Mouse (Mus musculus): Measurements from ENCODE around the gene Med12. TPM values are rescaled to one million over a fixed set of nuclear protein-coding genes. Genes with fewer than 3 reads are reported as not detected.

The Med12 gene
- total RNA-seq, 1 experiment = 27.0 TPM

DNA sequence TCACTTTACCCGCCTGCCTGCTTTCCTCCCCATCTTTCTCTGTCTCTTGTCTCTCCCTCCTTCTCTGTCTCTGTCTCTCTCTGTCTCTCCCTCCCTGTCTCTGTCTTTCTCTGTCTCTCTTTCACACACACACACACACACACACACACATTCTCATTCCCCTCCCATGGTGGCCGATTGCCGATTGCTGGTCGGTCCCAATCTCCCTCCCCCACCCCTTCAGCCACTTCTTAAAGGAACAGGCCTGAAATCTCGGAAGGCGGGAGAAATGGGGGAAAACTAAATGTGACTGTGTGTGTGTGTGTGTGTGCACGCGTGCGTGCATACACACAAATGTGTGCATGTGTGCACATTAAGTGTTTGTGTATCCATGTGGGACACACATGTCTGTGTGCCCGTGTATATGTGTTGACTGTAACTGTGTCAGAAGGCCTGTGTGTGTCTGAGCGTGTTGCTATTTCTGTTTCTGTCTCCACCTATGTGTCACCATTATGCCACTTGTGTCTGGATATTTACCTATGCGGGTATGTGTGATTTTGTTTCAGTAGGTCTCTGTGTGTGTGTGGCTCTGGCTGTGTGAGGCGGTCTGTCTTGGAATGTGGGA lies 26.7 kb downstream of the Med12 start:
- H3K9me3 ChIP-seq (ENCODE audit: control insufficient read depth, insufficient read depth, low read depth, low read length) = no peaks in the 10 kb centered on the region
- H3K36me3 ChIP-seq (ENCODE audit: control insufficient read depth, insufficient read depth, low read length, poor library complexity, severe bottlenecking) = peaks cover 12% of the 10 kb centered on the region
- DNase-seq (ENCODE audit: low read depth, low spot score) = no peak
- peak overlapping the region in 1 of 2 experiments; percentile 25; a peak in 1 of 4 replicates for H3K4me3 ChIP-seq (ENCODE audit: insufficient read depth in 1 of 2, low read depth in 1 of 2, low read length in 2 of 2, poor library complexity in 1 of 2, severe bottlenecking in 1 of 2)
- TF ChIP-seq ZNF384 (IDR thresholded peaks at IDR 0.05; ENCODE audit: low read depth, low read length) (no peak), MAFK (IDR thresholded peaks at IDR 0.05; ENCODE audit: insufficient read depth, low read depth, low read length) (no peak), CHD2 (IDR thresholded peaks at IDR 0.05; ENCODE audit: low read depth, low read length) (no peak), HCFC1 (IDR thresholded peaks at IDR 0.05; ENCODE audit: borderline replicate concordance, insufficient read depth, low read length) (no peak), ZC3H11A (IDR thresholded peaks at IDR 0.05; ENCODE audit: borderline replicate concordance, low read depth, low read length) (no peak)
- peaks cover 0 to 17% of the 10 kb centered on the region in 2 experiments; a peak in 1 of 4 replicates for H3K4me1 ChIP-seq (ENCODE audit: control insufficient read depth in 2 of 2, insufficient read depth in 2 of 2, low read length in 2 of 2, poor library complexity in 1 of 2)
- no peak overlapping the region for H3K27ac ChIP-seq (ENCODE audit: insufficient read depth, low read depth, low read length, poor library complexity, severe bottlenecking)
- in situ Hi-C loops (cut with MboI; ENCODE audit: low sequenced_read_pairs in 2 of 2, unreplicated experiment in 2 of 2) = no loop called here
- H3K9ac ChIP-seq (ENCODE audit: insufficient read depth, low read depth, low read length, poor library complexity, severe bottlenecking) = no peak overlapping the region; the same call in 1 of the 2 replicates

- no peak overlapping the region for H3K27ac ChIP-seq (ENCODE audit: insufficient read depth, low read depth, low read length, poor library complexity, severe bottlenecking)
These were observed 27.8 kb downstream of the Med12 start for GRCm38 (mm10) chrX:101301654-101302053.

GRCm38 (mm10) chrX:101304646-101305045 lies 30.8 kb downstream of the Med12 start:
- Histone ChIP-seq H3K36me3 (ENCODE audit: control insufficient read depth, insufficient read depth, low read length, poor library complexity, severe bottlenecking) (no peaks in the 10 kb centered on the region), H3K4me1 (ENCODE audit: control insufficient read depth in 2 of 2, insufficient read depth in 2 of 2, low read length in 2 of 2, poor library complexity in 1 of 2) (peaks cover 0 to 15% of the 10 kb centered on the region in 2 experiments; a peak in 1 of 4 replicates), H3K9me3 (ENCODE audit: control insufficient read depth, insufficient read depth, low read depth, low read length) (no peaks in the 10 kb centered on the region), H3K4me3 (ENCODE audit: insufficient read depth in 1 of 2, low read depth in 1 of 2, low read length in 2 of 2, poor library complexity in 1 of 2, severe bottlenecking in 1 of 2) (no peak overlapping the region), H3K27ac (ENCODE audit: insufficient read depth, low read depth, low read length, poor library complexity, severe bottlenecking) (no peak overlapping the region), H3K9ac (ENCODE audit: insufficient read depth, low read depth, low read length, poor library complexity, severe bottlenecking) (no peak overlapping the region)
- TF ChIP-seq HCFC1 (IDR thresholded peaks at IDR 0.05; ENCODE audit: borderline replicate concordance, insufficient read depth, low read length) (no peak), ZC3H11A (IDR thresholded peaks at IDR 0.05; ENCODE audit: borderline replicate concordance, low read depth, low read length) (no peak)
- no peak for DNase-seq (ENCODE audit: low read depth, low spot score)
- in situ Hi-C loops (cut with MboI; ENCODE audit: low sequenced_read_pairs in 2 of 2, unreplicated experiment in 2 of 2) = no loop called here

More at GRCm38 (mm10) chrX:101301654-101302053, 27.8 kb downstream of the Med12 start:
- DNase-seq (ENCODE audit: low read depth, low spot score) = no peak
- H3K9ac ChIP-seq (ENCODE audit: insufficient read depth, low read depth, low read length, poor library complexity, severe bottlenecking) = no peak overlapping the region
- in situ Hi-C loops (cut with MboI; ENCODE audit: low sequenced_read_pairs in 2 of 2, unreplicated experiment in 2 of 2) = no loop called here
- no peak overlapping the region for H3K4me3 ChIP-seq (ENCODE audit: insufficient read depth in 1 of 2, low read depth in 1 of 2, low read length in 2 of 2, poor library complexity in 1 of 2, severe bottlenecking in 1 of 2)
- peaks cover 6% of the 10 kb centered on the region for H3K36me3 ChIP-seq (ENCODE audit: control insufficient read depth, insufficient read depth, low read length, poor library complexity, severe bottlenecking)
- peaks cover 0 to 17% of the 10 kb centered on the region in 2 experiments; a peak in 1 of 4 replicates for H3K4me1 ChIP-seq (ENCODE audit: control insufficient read depth in 2 of 2, insufficient read depth in 2 of 2, low read length in 2 of 2, poor library complexity in 1 of 2)
- TF ChIP-seq CHD2 (IDR thresholded peaks at IDR 0.05; ENCODE audit: low read depth, low read length) = no peak
- no peaks in the 10 kb centered on the region for H3K9me3 ChIP-seq (ENCODE audit: control insufficient read depth, insufficient read depth, low read depth, low read length)

DNA sequence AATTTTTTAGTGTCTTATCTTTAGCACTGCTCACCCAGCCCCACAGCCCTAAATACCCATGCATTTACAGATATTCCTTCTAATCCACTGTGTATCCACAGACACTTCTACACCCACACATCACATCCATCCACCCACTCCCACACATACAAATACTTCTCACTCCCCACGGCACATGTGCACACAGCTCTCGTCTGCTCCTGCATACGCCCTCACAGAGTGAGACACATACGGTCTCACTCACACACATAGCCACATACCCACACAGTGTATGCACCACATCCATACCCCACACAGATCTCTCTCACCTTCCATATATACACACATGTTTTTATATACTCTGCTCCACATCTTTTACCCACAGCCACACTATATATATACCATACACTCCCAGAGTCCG lies 35.5 kb downstream of the Med12 start:
- no peaks in the 10 kb centered on the region for H3K4me1 ChIP-seq (ENCODE audit: control insufficient read depth in 2 of 2, insufficient read depth in 2 of 2, low read length in 2 of 2, poor library complexity in 1 of 2)
- TF ChIP-seq ZNF384 (IDR thresholded peaks at IDR 0.05; ENCODE audit: low read depth, low read length) = no peak
- no peak for TF ChIP-seq ZC3H11A (IDR thresholded peaks at IDR 0.05; ENCODE audit: borderline replicate concordance, low read depth, low read length)
- no peak for TF ChIP-seq CHD2 (IDR thresholded peaks at IDR 0.05; ENCODE audit: low read depth, low read length)
- no peak for TF ChIP-seq HCFC1 (IDR thresholded peaks at IDR 0.05; ENCODE audit: borderline replicate concordance, insufficient read depth, low read length)
- TF ChIP-seq MAFK (IDR thresholded peaks at IDR 0.05; ENCODE audit: insufficient read depth, low read depth, low read length) = no peak
- H3K27ac ChIP-seq (ENCODE audit: insufficient read depth, low read depth, low read length, poor library complexity, severe bottlenecking) = no peak overlapping the region
- H3K36me3 ChIP-seq (ENCODE audit: control insufficient read depth, insufficient read depth, low read length, poor library complexity, severe bottlenecking) = no peaks in the 10 kb centered on the region
- no peak for DNase-seq (ENCODE audit: low read depth, low spot score)
- no peak overlapping the region for H3K4me3 ChIP-seq (ENCODE audit: insufficient read depth in 1 of 2, low read depth in 1 of 2, low read length in 2 of 2, poor library complexity in 1 of 2, severe bottlenecking in 1 of 2)
- in situ Hi-C loops (cut with MboI; ENCODE audit: low sequenced_read_pairs in 2 of 2, unreplicated experiment in 2 of 2) = no loop called here
- no peak overlapping the region for H3K9ac ChIP-seq (ENCODE audit: insufficient read depth, low read depth, low read length, poor library complexity, severe bottlenecking)
- H3K9me3 ChIP-seq (ENCODE audit: control insufficient read depth, insufficient read depth, low read depth, low read length) = no peaks in the 10 kb centered on the region
